Mouse (Mus musculus): ENCODE results near the gene Adipoq.

DNA sequence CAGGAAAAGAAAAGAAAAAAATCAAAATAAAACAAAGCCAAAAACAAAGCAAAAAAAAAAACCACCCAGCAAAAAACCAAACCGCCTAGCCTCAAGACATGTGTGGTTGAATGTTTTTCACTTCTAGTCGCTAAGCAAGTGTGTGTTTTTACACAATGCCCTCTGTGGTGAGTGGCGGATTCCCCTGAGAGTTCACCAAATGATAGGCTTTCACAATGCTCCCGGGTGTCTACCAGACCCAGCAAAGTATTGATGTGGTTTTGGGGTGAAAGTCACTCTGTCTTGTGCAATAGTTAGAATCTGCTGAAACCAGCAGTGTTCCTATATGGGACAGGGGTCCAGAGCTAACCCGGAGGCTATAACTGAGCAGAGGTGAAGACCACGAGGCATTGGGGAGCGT is 2.0 kb upstream of the Adipoq start:
- TF ChIP-seq CTCF (conservative IDR thresholded peaks at IDR 0.05; ENCODE audit: insufficient read depth, insufficient read length, low read depth, low read length): no peak
- no peak for TF ChIP-seq POLR2A (IDR thresholded peaks at IDR 0.05; ENCODE audit: low read depth, low read length)

All from kidney, adult 2 months (tissue).